Mouse (Mus musculus) megakaryocyte-erythroid progenitor cell, adult 5 weeks (primary cell): ENCODE data around the gene Tnfaip8l3. TPM values are rescaled to one million over a fixed set of nuclear protein-coding genes. Genes with fewer than 3 reads are reported as not detected.

Experiments
- polyA plus RNA-seq: library from polyadenylated mRNA; stranded (reverse); fragments of >175 nt; gene quantifications from 2 replicates; pipeline ENCODE4 v1.2.3, GENCODE M21; 2012

Tnfaip8l3 gene
- polyA plus RNA-seq, result not detected in 2 replicates

DNA sequence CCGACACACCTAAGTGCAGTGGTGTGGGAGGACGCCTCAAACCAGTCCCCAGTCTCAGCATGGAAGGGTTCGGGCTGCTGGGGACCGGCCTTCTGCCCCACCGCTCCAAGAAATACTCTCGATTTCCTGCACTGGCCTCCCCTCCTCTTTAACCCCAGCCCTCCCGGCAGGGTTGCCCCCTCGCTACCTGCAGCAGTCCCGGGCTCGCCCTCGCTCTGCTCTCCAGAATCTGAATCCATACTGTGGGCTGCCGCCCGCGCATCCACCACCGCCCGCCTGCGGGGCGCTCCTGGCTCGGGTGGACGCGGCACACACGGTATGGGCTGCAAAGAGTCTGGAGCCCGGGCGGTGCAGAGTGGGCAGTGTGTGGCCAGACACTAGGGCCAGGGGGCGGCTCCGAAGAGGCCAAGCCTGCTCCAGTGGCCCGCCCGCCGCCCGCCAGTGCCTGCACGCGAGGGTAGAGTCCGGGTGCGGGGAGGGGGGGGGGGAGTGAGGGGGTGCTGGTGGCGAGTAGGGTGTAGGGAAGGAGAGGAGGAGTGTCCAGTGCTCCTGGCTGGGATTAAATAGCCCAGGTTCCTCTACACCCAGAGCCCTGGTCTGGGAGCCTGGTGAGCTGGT lies at the start of gene Tnfaip8l3:
Gene Tnfaip8l3, minus strand, starts transcription at position 357 of the 618 bp plus-strand sequence.

DNA sequence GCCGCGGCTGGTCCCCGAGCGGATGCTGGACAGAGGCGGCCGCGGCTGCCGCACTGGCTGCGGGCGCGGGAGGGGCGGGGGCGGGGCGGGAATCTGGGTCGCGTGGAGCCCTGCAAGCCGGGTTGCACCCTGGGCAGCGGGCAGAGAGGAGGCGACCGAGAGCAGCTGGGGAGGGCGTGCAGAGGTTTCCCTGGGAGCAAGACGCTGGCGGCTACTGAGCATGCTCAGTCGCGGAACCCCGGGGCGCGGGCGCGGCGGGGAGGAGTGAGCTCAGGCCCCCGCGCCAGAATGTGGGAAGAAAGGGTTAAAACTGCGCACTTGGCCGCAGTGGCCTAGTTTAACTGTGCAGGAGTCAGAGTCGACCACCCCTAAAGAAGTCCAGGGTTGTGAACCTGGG lies 93.1 kb downstream of the Tnfaip8l3 start, which contains the start of gene Elmod1:
Gene Elmod1, minus strand, starts transcription at position 180 of the 397 bp plus-strand sequence.

Other genes with a start within 250 kb of the Tnfaip8l3 start
- gene Sln, start 218.2 kb downstream of the Tnfaip8l3 start, polyA plus RNA-seq, result not detected in 2 replicates
- not detected in 2 replicates for gene Elmod1, start 93.1 kb downstream of the Tnfaip8l3 start, polyA plus RNA-seq
- gene Cyp19a1, start 199.7 kb upstream of the Tnfaip8l3 start, polyA plus RNA-seq, result not detected in 2 replicates
- not detected in 2 replicates for gene Gldn, start 218.1 kb upstream of the Tnfaip8l3 start, polyA plus RNA-seq